Mouse (Mus musculus) erythroblast, embryonic 14.5 days (primary cell): ENCODE data around the gene Ank3. TPM values are rescaled to one million over a fixed set of nuclear protein-coding genes. Genes with fewer than 3 reads are reported as not detected.

Source experiments
- H3K27me3 ChIP-seq: 2 replicates; pipeline ENCODE4 v1.6.1; 2012; ENCODE audit warnings: inconsistent platforms; ENCODE audit not compliant: control insufficient read depth
- H3K36me3 ChIP-seq: 2 replicates; pipeline ENCODE4 v1.6.1; 2012; ENCODE audit warnings: mild to moderate bottlenecking, inconsistent platforms; ENCODE audit not compliant: control insufficient read depth
- H3K4me1 ChIP-seq: 2 replicates; pipeline ENCODE4 v1.6.1; 2012; ENCODE audit warnings: inconsistent platforms; ENCODE audit not compliant: control insufficient read depth
- H3K4me3 ChIP-seq: replicated peaks from 2 replicates; pipeline ENCODE3; 2012; ENCODE audit warnings: moderate library complexity, mild to moderate bottlenecking, inconsistent platforms
- H3K9me3 ChIP-seq: 2 replicates; pipeline ENCODE4 v1.6.1; 2012; ENCODE audit warnings: low read length, inconsistent platforms, mixed read lengths; ENCODE audit not compliant: control insufficient read depth
- GATA1 ChIP-seq: IDR thresholded peaks from 2 replicates; pipeline ENCODE4 v1.6.1; 2012; ENCODE audit warnings: low read length, inconsistent platforms, mixed read lengths
- TAL1 ChIP-seq: IDR thresholded peaks from 3 replicates; pipeline ENCODE4 v1.6.1; 2012; ENCODE audit warnings: low read length, inconsistent platforms, mixed read lengths
- polyA plus RNA-seq: library from polyadenylated mRNA; stranded (reverse); fragments of >175 nt; gene quantifications from 2 replicates; pipeline ENCODE4 v1.2.3, GENCODE M21; 2012

Gene Ank3
- polyA plus RNA-seq, 1 experiment, result 0.03 TPM

DNA sequence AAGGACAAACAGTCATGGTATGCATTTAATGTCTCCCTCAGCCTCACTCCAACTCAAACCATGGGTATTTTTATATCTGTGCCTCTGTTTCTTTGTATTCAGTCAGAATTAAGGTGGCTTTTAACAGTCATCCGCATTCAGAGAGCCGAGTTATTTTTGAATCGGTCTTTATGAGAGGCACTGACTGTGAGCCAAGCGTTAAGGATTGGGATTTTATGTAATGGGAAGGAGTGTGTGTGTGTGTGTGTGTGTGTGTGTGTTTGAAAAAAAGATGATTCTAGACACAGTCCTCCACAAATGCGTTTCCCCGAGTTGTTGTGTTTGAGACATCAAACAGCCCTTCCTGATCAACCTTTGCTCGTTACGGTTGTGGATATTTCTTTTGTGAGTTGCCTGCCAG is 347.7 kb downstream of the Ank3 start:
- Histone ChIP-seq H3K36me3 (no peaks in the 10 kb centered on the region), H3K4me1 (no peaks in the 10 kb centered on the region), H3K9me3 (no peaks in the 10 kb centered on the region), H3K27me3 (no peaks in the 10 kb centered on the region), H3K4me3 (no peak overlapping the region)
- TF ChIP-seq TAL1 (no peak), GATA1 (no peak)

DNA sequence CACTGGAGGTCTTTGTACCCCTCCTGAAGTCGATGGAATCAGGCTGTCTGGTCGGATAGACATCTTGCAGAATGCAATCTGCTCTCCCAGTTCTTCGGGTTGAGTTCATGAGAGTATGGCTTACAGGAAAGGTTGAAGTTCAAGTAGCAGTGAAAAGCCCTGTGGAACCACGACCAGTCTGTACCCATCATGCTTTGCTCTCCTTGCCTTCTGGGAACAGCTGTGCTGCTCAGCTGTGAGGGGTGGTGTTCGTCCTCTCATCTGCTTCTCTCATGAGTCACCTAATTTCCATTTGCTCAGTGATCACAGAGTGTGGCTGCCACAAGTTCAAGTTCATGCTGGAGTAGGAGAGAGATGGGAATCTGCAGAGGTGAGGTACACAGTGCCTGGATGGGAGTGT is 348.2 kb downstream of the Ank3 start:
- no peak for TF ChIP-seq TAL1
- no peak for TF ChIP-seq GATA1
- Histone ChIP-seq H3K4me1 (no peaks in the 10 kb centered on the region), H3K9me3 (no peaks in the 10 kb centered on the region), H3K27me3 (no peaks in the 10 kb centered on the region), H3K4me3 (no peak overlapping the region), H3K36me3 (no peaks in the 10 kb centered on the region)

DNA sequence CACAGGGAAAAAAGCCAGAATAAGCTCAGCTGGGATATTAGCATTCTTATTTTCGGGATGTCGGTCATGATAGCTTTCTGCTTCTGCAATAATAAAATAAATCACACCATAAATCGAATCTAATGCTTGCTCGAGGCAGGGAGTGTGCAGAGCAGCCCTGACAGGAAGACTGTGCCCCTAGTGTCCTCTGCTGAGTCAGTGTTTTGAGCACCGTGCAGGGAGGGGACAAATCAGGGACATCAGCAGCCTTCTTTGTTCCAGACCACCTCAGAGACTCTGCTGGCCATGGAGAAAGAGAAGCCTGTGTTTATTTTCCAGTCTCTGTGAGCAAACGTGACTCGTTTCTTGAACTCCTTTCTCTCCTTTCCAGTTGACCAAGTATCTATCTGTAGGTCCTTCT is 352.8 kb downstream of the Ank3 start:
- no peaks in the 10 kb centered on the region for H3K36me3 ChIP-seq
- no peaks in the 10 kb centered on the region for H3K9me3 ChIP-seq

DNA sequence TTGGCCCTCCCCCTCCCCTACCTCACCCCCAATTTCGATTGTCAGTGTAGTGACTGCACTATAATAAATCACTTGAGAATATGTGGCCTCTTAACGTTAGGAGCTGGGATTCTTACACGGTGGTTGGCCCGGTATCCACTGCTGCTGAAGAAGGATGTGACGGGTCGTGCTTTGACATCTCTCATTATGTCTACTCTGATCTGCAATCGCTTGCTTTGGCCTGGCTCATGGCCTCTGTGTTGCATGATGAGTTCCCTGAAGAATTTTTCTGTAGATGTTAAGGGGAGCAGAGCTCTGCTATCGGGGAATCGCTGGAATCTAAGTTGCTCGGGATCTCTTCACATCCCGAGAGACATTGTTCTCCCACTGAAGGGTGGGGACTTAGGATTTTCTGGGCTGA is 354.9 kb downstream of the Ank3 start:
- no peak for TF ChIP-seq TAL1
- TF ChIP-seq GATA1, result no peak
- Histone ChIP-seq H3K4me3 (no peak overlapping the region), H3K9me3 (no peaks in the 10 kb centered on the region), H3K27me3 (no peaks in the 10 kb centered on the region), H3K36me3 (no peaks in the 10 kb centered on the region), H3K4me1 (no peaks in the 10 kb centered on the region)

More for the DNA sequence above, 352.8 kb downstream of the Ank3 start:
- Histone ChIP-seq H3K27me3 (no peaks in the 10 kb centered on the region), H3K4me3 (no peak overlapping the region), H3K4me1 (no peaks in the 10 kb centered on the region)
- TF ChIP-seq GATA1, result no peak
- TF ChIP-seq TAL1, result no peak

DNA sequence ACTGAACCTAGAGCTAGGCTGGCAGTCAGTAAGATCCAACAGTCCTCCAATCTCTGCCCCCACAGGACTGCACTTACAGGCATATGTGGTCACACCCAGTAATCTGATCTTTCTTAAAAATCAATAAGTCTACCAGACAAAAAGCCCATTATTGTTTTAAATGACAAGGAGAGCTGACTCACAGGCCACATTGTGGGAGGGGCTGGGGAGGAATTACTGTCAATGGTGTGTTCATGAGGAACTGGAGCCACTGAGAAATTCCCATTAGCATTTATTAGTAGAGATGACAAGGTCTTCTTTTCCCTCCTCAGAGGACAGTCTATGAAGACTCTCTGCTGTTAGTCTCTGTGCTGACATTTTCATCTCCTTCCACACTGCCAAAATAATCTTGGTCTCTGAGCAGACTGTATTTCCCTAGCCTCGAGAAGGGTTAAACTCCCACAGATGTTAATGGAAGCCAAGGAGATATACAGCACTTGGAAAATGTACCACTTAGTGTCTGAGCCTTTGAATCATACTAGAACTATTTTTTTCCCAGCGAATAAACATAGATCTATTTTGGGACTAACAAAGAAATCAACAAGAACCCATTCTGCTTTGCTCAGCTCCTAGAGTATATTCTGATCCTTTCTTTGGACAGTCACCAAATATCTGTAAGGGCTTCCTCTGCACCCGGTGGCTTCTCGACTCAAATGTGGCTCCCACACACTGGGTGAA is 358.5 kb downstream of the Ank3 start:
- Histone ChIP-seq H3K4me3 (no peak overlapping the region), H3K36me3 (no peaks in the 10 kb centered on the region)
- no peak for TF ChIP-seq GATA1
- no peak for TF ChIP-seq TAL1

DNA sequence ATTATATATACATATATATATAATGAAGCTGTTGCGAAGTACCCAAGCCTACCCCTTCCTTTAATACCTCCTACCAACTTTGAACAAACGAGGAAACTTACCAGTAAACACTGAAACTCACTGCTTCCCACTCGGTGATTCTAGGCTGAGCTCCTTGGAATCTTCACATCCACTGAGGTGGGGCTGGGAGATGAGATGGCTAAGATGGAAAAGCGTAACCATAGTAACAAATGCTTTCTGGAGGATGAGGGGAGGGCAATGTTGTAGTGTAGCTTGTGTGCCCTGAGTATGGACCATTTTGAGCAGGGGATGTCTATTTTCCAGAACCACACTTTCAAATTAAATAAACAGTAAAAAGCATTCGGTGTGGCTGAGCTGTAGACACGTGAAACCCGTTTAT is 364.4 kb downstream of the Ank3 start:
- Histone ChIP-seq H3K4me1 (no peaks in the 10 kb centered on the region), H3K9me3 (no peaks in the 10 kb centered on the region), H3K36me3 (no peaks in the 10 kb centered on the region), H3K27me3 (no peaks in the 10 kb centered on the region), H3K4me3 (no peak overlapping the region)
- TF ChIP-seq GATA1 (no peak), TAL1 (no peak)

More for the DNA sequence above, 358.5 kb downstream of the Ank3 start:
- H3K9me3 ChIP-seq, result no peaks in the 10 kb centered on the region
- H3K27me3 ChIP-seq, result no peaks in the 10 kb centered on the region
- no peaks in the 10 kb centered on the region for H3K4me1 ChIP-seq

DNA sequence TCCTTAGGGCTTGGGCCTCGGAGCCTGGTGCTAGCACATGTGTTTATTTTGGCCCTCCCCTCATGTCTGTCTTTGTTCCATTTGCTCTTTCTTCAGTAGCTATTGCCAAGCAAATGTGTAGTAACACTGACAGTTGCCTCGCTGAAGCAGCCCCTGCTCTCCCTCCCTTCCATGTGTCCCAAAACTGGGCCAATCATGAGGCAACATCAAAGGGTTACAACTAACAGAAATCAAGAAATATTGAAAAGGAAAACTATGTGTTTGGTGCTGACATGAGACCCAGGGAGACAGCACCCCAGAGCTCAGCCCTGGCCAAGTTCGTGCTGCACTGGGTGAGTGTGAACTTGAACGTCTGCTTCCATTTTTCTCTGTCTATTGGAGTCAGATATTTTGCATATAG is 365.8 kb downstream of the Ank3 start:
- H3K36me3 ChIP-seq, result no peaks in the 10 kb centered on the region
- no peaks in the 10 kb centered on the region for H3K27me3 ChIP-seq
- no peaks in the 10 kb centered on the region for H3K4me1 ChIP-seq

DNA sequence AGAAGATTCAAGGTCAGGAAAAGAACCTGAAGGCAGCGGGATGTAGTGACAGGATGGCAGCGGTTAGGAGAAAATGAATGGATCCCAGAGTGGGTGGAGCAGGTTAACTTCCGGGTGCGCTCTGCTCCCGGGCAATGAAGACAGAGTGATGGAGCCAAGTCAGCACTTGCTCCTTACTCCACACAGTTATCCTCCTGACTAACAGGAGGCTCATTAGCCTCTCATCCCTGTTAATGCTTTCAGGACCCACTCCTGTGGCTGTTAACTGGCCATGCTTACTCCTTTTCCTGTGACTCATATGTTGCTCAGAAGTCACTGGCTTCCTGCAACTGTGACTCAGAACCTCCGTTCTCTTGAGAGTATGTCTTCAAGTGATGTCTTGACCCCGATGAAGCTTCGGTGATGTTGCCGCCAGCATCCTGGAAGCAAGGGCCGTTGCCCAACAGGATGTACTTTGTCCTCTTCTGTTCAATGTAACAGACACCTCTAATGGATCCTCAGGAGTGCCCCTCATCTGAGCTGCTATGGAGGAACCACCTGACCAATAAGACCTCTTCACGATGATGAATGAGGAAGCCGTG is 378.6 kb downstream of the Ank3 start:
- H3K4me3 ChIP-seq, result no peak overlapping the region

More for the DNA sequence above, 365.8 kb downstream of the Ank3 start:
- H3K4me3 ChIP-seq, result no peak overlapping the region
- H3K9me3 ChIP-seq, result no peaks in the 10 kb centered on the region
- no peak for TF ChIP-seq TAL1
- no peak for TF ChIP-seq GATA1

DNA sequence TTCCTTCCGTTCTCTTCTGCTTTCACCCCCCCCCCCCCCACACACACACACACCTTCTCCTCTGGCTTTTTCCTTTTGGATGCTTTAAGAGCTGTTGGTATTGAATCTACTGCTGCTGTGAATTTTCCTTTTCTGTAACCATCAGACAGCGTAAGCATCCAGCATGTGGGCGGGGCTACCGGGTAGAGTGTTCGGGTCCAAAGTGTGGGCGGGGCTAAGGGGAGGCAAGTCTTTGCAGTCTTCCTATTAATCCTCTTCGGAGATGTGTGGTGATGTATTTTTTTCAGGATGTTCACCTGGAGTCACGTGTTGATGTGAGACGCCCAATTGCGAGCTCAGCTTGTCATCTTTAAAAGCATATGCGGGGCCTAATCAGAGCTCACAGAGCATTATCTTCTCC is 379.2 kb downstream of the Ank3 start:
- no peak for TF ChIP-seq TAL1
- TF ChIP-seq GATA1, result no peak
- H3K27me3 ChIP-seq, result no peaks in the 10 kb centered on the region
- H3K4me1 ChIP-seq, result no peaks in the 10 kb centered on the region
- no peaks in the 10 kb centered on the region for H3K36me3 ChIP-seq
- H3K4me3 ChIP-seq, result no peak overlapping the region
- H3K9me3 ChIP-seq, result no peaks in the 10 kb centered on the region

More for the DNA sequence above, 378.6 kb downstream of the Ank3 start:
- Histone ChIP-seq H3K36me3 (no peaks in the 10 kb centered on the region), H3K9me3 (no peaks in the 10 kb centered on the region), H3K4me1 (no peaks in the 10 kb centered on the region), H3K27me3 (no peaks in the 10 kb centered on the region)
- no peak for TF ChIP-seq TAL1
- no peak for TF ChIP-seq GATA1

DNA sequence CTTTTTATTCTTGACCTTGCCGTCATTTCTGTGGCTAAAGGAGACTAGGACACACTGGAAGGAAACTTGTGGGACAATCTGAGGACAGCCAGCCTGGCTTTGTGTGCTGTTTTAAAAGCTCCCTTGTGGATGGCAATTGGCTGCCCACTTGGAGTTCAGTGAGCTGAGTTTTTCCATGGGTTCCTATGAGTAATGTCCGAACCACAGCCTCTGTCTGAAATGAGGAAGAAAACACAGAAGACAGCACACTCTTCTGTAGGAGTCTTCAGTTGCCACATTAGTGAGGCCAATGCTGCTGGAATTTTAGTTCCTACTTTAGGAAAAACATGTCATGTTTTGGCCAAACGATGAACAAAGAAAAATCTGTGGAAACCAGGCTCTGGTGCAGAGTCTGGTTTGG is 380.7 kb downstream of the Ank3 start:
- no peaks in the 10 kb centered on the region for H3K36me3 ChIP-seq
- H3K4me3 ChIP-seq, result no peak overlapping the region
- no peaks in the 10 kb centered on the region for H3K9me3 ChIP-seq
- TF ChIP-seq GATA1 (no peak), TAL1 (no peak)
- H3K27me3 ChIP-seq, result no peaks in the 10 kb centered on the region
- no peaks in the 10 kb centered on the region for H3K4me1 ChIP-seq
